26 mouse cellular contexts compared by ENCODE assay signal in the genomic region with DNA sequence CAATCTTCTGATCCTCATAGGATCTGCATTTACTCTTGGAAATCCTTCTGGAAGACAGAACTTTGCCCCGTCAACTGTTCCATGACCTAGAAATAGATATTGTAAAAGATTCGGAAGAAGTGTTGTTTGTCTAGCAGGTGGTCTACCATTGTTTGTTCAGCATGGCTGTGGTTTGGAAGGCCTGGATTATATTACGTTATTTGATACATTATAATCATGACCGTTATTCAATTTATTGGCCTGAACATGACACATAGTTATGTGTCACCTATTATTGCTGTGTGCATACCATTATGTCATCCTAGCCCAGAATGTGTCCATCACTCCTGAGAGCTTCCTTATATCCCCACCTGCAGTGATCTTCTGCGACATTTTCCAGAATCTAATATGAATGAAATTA.
"Had no signal": no experiment of that assay in that cellular context is flagged by ENCODE, and none has a peak within 500 bp of the region (broad histone marks: within the 10 kb centered on the region; RNA-seq: fewer than 3 reads in every experiment).

No protein-coding gene starts in this region.

- H3K4me3 ChIP-seq: heart, embryonic 15.5 days; hindbrain, embryonic 10.5 days; hindbrain, embryonic 13.5 days; hindbrain, embryonic 15.5 days; kidney, embryonic 15.5 days; limb, embryonic 13.5 days; limb, embryonic 15.5 days; liver, embryonic 12.5 days had no signal

- ATAC-seq: hindbrain, postnatal 0 days; intestine, embryonic 16.5 days; liver, embryonic 12.5 days had no signal

- H3K36me3 ChIP-seq: heart, embryonic 15.5 days; hindbrain, embryonic 15.5 days; kidney, embryonic 15.5 days; limb, embryonic 15.5 days had no signal

- H3K27me3 ChIP-seq: heart, embryonic 15.5 days; hindbrain, embryonic 13.5 days; hindbrain, embryonic 15.5 days; kidney, embryonic 15.5 days; limb, embryonic 13.5 days; limb, embryonic 15.5 days; liver, embryonic 12.5 days had no signal

- H3K9me3 ChIP-seq: heart, embryonic 15.5 days; hindbrain, embryonic 10.5 days; hindbrain, embryonic 13.5 days; hindbrain, embryonic 15.5 days; kidney, embryonic 15.5 days; limb, embryonic 13.5 days; limb, embryonic 15.5 days; liver, embryonic 12.5 days had no signal

- H3K27ac ChIP-seq: heart, embryonic 15.5 days; hindbrain, embryonic 10.5 days; hindbrain, embryonic 13.5 days; hindbrain, embryonic 15.5 days; hindbrain, postnatal 0 days; kidney, embryonic 15.5 days; kidney, postnatal 0 days; limb, embryonic 13.5 days; limb, embryonic 15.5 days; liver, embryonic 12.5 days; liver, embryonic 14.5 days had no signal

- H3K4me2 ChIP-seq: heart, embryonic 11.5 days; heart, embryonic 15.5 days; hindbrain, embryonic 13.5 days; hindbrain, embryonic 15.5 days; kidney, embryonic 15.5 days; limb, embryonic 13.5 days; limb, embryonic 15.5 days; liver, embryonic 12.5 days had no signal

- H3K9ac ChIP-seq: heart, embryonic 15.5 days; hindbrain, embryonic 13.5 days; hindbrain, embryonic 15.5 days; kidney, embryonic 15.5 days; limb, embryonic 13.5 days; limb, embryonic 15.5 days; liver, embryonic 12.5 days; liver, embryonic 14.5 days had no signal

- DNase-seq: gastrocnemius, postnatal 10 days; gastrocnemius, postnatal 25 days; heart, adult 18-20 months; heart, postnatal 10 days; heart, postnatal 4 days; kidney, adult 11 months; kidney, adult 2 months; kidney, adult 9 months; kidney, postnatal 14 days; kidney, postnatal 36 days; layer of hippocampus, adult 9-11 months; layer of hippocampus, postnatal 36 days; left cerebral cortex, postnatal 4 days had no signal
